Mouse (Mus musculus): ENCODE results near the gene Azin2.

DNA sequence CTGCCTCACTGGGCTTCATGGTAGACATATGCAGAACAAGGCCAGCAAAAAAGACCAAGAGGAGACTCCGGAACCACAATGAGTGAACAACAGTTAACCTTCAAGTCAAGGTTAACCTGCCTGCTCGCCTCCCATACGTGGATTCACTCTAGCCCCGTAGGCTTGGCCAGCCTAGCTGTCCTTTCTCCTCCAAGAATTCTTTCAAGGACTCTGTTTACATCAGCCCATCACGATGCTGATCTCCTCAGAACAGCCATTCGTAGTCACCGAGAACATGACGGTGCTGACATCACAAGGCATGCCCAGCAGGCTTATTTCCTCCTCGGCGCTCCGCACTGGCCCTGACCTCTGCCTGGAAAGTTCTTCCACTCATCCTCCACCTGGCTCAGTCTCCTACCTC lies 4.1 kb downstream of the Azin2 start:
- no peak for TF ChIP-seq CTCF (IDR thresholded peaks at IDR 0.05; ENCODE audit: control insufficient read depth, insufficient read depth, insufficient read length)
- TF ChIP-seq FOSL1 (IDR thresholded peaks at IDR 0.05; ENCODE audit: insufficient read depth, low read length, poor library complexity, severe bottlenecking): no peak
- no peak for TF ChIP-seq USF1 (IDR thresholded peaks at IDR 0.05; ENCODE audit: low read depth)
